Mouse (Mus musculus) spleen, postnatal 10 days (tissue): ENCODE measurements around the gene Pde10a.
A peak's percentile ranks its signal among the peaks of the same experiment; 100 is the strongest.

Experiments
- DNase-seq, 2 experiments: peaks; one replicate each; pipeline ENCODE4 v3.0.0; 2021 to 2022; ENCODE audit warnings: low spot score in 2 of 2

Pde10a gene

GRCm38 (mm10) chr17:8842662-8843061, 317.5 kb downstream of the Pde10a start:
- DNase-seq: no peak

GRCm38 (mm10) chr17:8843941-8844340, 318.8 kb downstream of the Pde10a start:
- DNase-seq: no peak

- peak in 1 of 2 experiments; percentile 30 for DNase-seq
Observed at GRCm38 (mm10) chr17:8846506-8846905, 321.3 kb downstream of the Pde10a start.

- DNase-seq: no peak
Observed at GRCm38 (mm10) chr17:8847558-8847957, 322.4 kb downstream of the Pde10a start.

GRCm38 (mm10) chr17:8851846-8852245, 326.7 kb downstream of the Pde10a start:
- no peak for DNase-seq

- peak; percentile 71 to 88 for DNase-seq
Observed at GRCm38 (mm10) chr17:8856430-8857371, 331.5 kb downstream of the Pde10a start.

- no peak for DNase-seq
Observed at GRCm38 (mm10) chr17:8858636-8859421, 333.7 kb downstream of the Pde10a start.

- DNase-seq: no peak
Observed at GRCm38 (mm10) chr17:8859489-8859888, 334.3 kb downstream of the Pde10a start.

- no peak for DNase-seq
Observed at GRCm38 (mm10) chr17:8864638-8865497, 339.7 kb downstream of the Pde10a start.

- DNase-seq: peak; percentile 5 to 29
Observed at GRCm38 (mm10) chr17:8867331-8868237, 342.4 kb downstream of the Pde10a start.

- no peak for DNase-seq
Observed at GRCm38 (mm10) chr17:8869287-8869686, 344.1 kb downstream of the Pde10a start.

GRCm38 (mm10) chr17:8870848-8871247, 345.7 kb downstream of the Pde10a start:
- DNase-seq: no peak

- DNase-seq: no peak
Observed at GRCm38 (mm10) chr17:8871396-8871795, 346.2 kb downstream of the Pde10a start.

GRCm38 (mm10) chr17:8871997-8872593, 346.9 kb downstream of the Pde10a start:
- no peak for DNase-seq

GRCm38 (mm10) chr17:8872611-8873010, 347.4 kb downstream of the Pde10a start:
- no peak for DNase-seq

- DNase-seq: no peak
Observed at GRCm38 (mm10) chr17:8878056-8878455, 352.9 kb downstream of the Pde10a start.

GRCm38 (mm10) chr17:8881711-8882110, 356.5 kb downstream of the Pde10a start:
- DNase-seq: no peak

GRCm38 (mm10) chr17:8884691-8885090, 359.5 kb downstream of the Pde10a start:
- no peak for DNase-seq

- no peak for DNase-seq
Observed at GRCm38 (mm10) chr17:8885830-8886229, 360.7 kb downstream of the Pde10a start.

GRCm38 (mm10) chr17:8888105-8888504, 362.9 kb downstream of the Pde10a start:
- no peak for DNase-seq
